18 mouse cellular contexts compared by ENCODE assay signal in genomic region chr10:109185243-109185642, GRCm38 (mm10).
A peak's percentile ranks its signal among the peaks of the same experiment; 100 is the strongest.
DNase-seq lines count a peak whose midpoint lies in the region; TF ChIP-seq lines count a peak whose summit lies in the region.
"Had no signal": no experiment of that assay in that cellular context is flagged by ENCODE, and none has a peak within 500 bp of the region (broad histone marks: within the 10 kb centered on the region; RNA-seq: fewer than 3 reads in every experiment).

No protein-coding gene starts in this region.

- H3K9me3 ChIP-seq in MEL (replicated peaks; ENCODE audit: insufficient read depth, low read length), result no peaks in the 10 kb centered on the region
- H3K9me3 ChIP-seq: G1E had no signal

- no peaks in the 10 kb centered on the region for H3K79me2 ChIP-seq in MEL (ENCODE audit: control insufficient read depth, insufficient read depth, low read length, poor library complexity)

- H3K27me3 ChIP-seq in MEL (ENCODE audit: control insufficient read depth in 1 of 2, insufficient read depth in 2 of 2, low read length in 2 of 2), result no peaks in the 10 kb centered on the region
- H3K27me3 ChIP-seq: CH12.LX had no signal

- DNase-seq in A20 (ENCODE audit: low read depth, low spot score) (peak; percentile 27), MEL (ENCODE audit: low read depth, low spot score) (peak; percentile 22)
- DNase-seq in layer of hippocampus, adult 18-20 months (ENCODE audit: low spot score in 2 of 2), result no peak
- no peak for DNase-seq in right cerebral cortex, adult 18-20 months
- DNase-seq: adrenal gland, adult 2 months; adrenal gland, adult 8-10 months; adrenal gland, postnatal 10 days; adrenal gland, postnatal 14 days; adrenal gland, postnatal 25 days; adrenal gland, postnatal 36 days; B cell, adult 2 months; cerebellum, adult 11 months; cerebellum, adult 11-12 months; cerebellum, adult 18-20 months; cerebellum, adult 2 months; cerebellum, adult 8-10 months had no signal

- no peak overlapping the region; the same call in 1 of the 2 replicates for H3K27ac ChIP-seq in MEL (ENCODE audit: control insufficient read depth, low read depth, low read length)

- peaks cover 0 to 5% of the 10 kb centered on the region in 2 experiments; a peak in 2 of 4 replicates for H3K36me3 ChIP-seq in MEL (ENCODE audit: control insufficient read depth in 1 of 2, insufficient read depth in 2 of 2, low read length in 2 of 2)
- H3K36me3 ChIP-seq: G1E had no signal

- TF ChIP-seq EP300 in MEL (IDR thresholded peaks at IDR 0.05; ENCODE audit: low read depth in 1 of 2, low read length in 2 of 2), result peak in 1 of 2 experiments; percentile 76; a peak in 1 of 4 replicates

- no peak for TF ChIP-seq POLR2A in MEL (IDR thresholded peaks at IDR 0.05; ENCODE audit: control insufficient read depth in 1 of 2, insufficient read depth in 1 of 2, low read depth in 1 of 2, low read length in 2 of 2, poor library complexity in 1 of 2)

- peaks cover 0 to 24% of the 10 kb centered on the region in 2 experiments; a peak in 2 of 4 replicates for H3K4me1 ChIP-seq in MEL (ENCODE audit: control insufficient read depth in 1 of 2, insufficient read depth in 2 of 2, low read length in 2 of 2)

- no peak for TF ChIP-seq RAD21 in MEL (IDR thresholded peaks at IDR 0.05; ENCODE audit: low read depth, low read length)

- peak overlapping the region in 1 of 2 experiments; percentile 50; a peak in 1 of 4 replicates for H3K4me3 ChIP-seq in MEL (ENCODE audit: control insufficient read depth in 1 of 2, insufficient read depth in 1 of 2, low read depth in 2 of 2, low read length in 2 of 2)

- no peak overlapping the region for H3K9ac ChIP-seq in MEL (ENCODE audit: control insufficient read depth, low read depth, low read length, poor library complexity, severe bottlenecking)

- no peak for TF ChIP-seq CTCF in MEL (IDR thresholded peaks at IDR 0.05 in 2 of 3, conservative IDR thresholded peaks at IDR 0.05 in 1 of 3; ENCODE audit: control insufficient read depth in 1 of 3, insufficient read depth in 1 of 3, low read depth in 2 of 3, low read length in 3 of 3, poor library complexity in 1 of 3, severe bottlenecking in 1 of 3)

TF ChIP-seq in MEL, 35 proteins besides CTCF, POLR2A, EP300 and RAD21:
- TF ChIP-seq TCF12 (IDR thresholded peaks at IDR 0.05; ENCODE audit: low read depth, low read length) (peak; percentile 64; the same call in 1 of the 2 replicates), MAZ (IDR thresholded peaks at IDR 0.05; ENCODE audit: low read depth, low read length) (no peak; the same call in 1 of the 2 replicates), CHD2 (IDR thresholded peaks at IDR 0.05; ENCODE audit: low read length) (no peak), JUND (IDR thresholded peaks at IDR 0.05; ENCODE audit: low read depth, low read length) (no peak), MAX (IDR thresholded peaks at IDR 0.05; ENCODE audit: low read length) (no peak), HCFC1 (IDR thresholded peaks at IDR 0.05; ENCODE audit: low read depth, low read length) (0 out of 2 replicates have a peak, but pooled peaks have one; percentile 40), USF1 (IDR thresholded peaks at IDR 0.05; ENCODE audit: low read depth, low read length) (peak; percentile 80), SIN3A (IDR thresholded peaks at IDR 0.05; ENCODE audit: low read length) (peak; percentile 70), USF2 (IDR thresholded peaks at IDR 0.05; ENCODE audit: borderline replicate concordance in 1 of 2, insufficient read depth in 1 of 2, low read depth in 1 of 2, low read length in 2 of 2) (0 out of 4 replicates have a peak, but pooled peaks of 1 of the 2 experiments have one; percentile 42), SMC3 (IDR thresholded peaks at IDR 0.05; ENCODE audit: low read depth, low read length) (no peak), BHLHE40 (IDR thresholded peaks at IDR 0.05; ENCODE audit: borderline replicate concordance, low read depth, low read length) (no peak), MAFK (IDR thresholded peaks at IDR 0.05; ENCODE audit: borderline replicate concordance, low read depth, low read length) (no peak), TAL1 (IDR thresholded peaks at IDR 0.05; ENCODE audit: low read length) (no peak), ZMIZ1 (IDR thresholded peaks at IDR 0.05; ENCODE audit: low read depth, low read length) (no peak), ELF1 (IDR thresholded peaks at IDR 0.05; ENCODE audit: low read depth, low read length) (no peak), ZC3H11A (IDR thresholded peaks at IDR 0.05; ENCODE audit: low read depth, low read length) (no peak), GATA1 (IDR thresholded peaks at IDR 0.05; ENCODE audit: low read depth, low read length) (no peak), UBTF (IDR thresholded peaks at IDR 0.05; ENCODE audit: borderline replicate concordance, insufficient read depth, low read depth, low read length) (no peak), RCOR1 (IDR thresholded peaks at IDR 0.05; ENCODE audit: low read depth, low read length) (no peak), MYB (IDR thresholded peaks at IDR 0.05; ENCODE audit: low read depth, low read length) (no peak), TBP (IDR thresholded peaks at IDR 0.05; ENCODE audit: low read depth, low read length) (no peak), CHD1 (IDR thresholded peaks at IDR 0.05; ENCODE audit: low read depth, low read length) (no peak), ZNF384 (IDR thresholded peaks at IDR 0.05; ENCODE audit: low read depth, low read length) (no peak), ETS1 (IDR thresholded peaks at IDR 0.05; ENCODE audit: low read depth, low read length) (peak; percentile 87), NRF1 (IDR thresholded peaks at IDR 0.05; ENCODE audit: insufficient read depth, low read depth, low read length, poor library complexity, severe bottlenecking) (no peak), NELFE (IDR thresholded peaks at IDR 0.05; ENCODE audit: low read depth, low read length) (no peak), MEF2A (IDR thresholded peaks at IDR 0.05; ENCODE audit: extremely low read depth, insufficient replicate concordance, low read depth, low read length, poor library complexity, severe bottlenecking) (no peak)

Comparison
In these comparisons a context has a peak if more than half of its experiments do, and no peak if none do; other contexts are left out.
1. DNase-seq: peak in A20 (single experiment) and MEL (single experiment); none in layer of hippocampus, adult 18-20 months (0 of 2) and right cerebral cortex, adult 18-20 months (single experiment).